Mouse (Mus musculus): ENCODE data around the gene Zfp423.

The Zfp423 gene

DNA sequence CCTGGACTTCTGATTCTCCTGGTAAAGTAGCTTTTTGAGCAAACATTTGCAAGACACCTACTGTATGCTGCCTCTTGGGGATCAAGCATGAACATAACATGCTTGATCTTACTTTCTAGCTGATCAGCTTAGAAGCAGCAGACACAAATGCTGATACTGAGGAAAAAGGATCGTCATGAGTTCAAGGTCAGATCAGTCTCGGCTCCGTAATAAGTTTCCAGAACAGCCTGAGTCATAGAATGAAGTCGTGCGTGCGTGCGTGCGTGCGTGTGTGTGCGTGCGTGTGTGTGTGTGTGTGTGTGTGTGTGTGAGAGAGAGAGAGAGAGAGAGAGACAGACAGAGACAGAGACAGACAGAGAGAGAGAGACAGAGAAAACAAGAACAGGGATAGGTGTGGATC, 117.3 kb downstream of the Zfp423 start:
- DNase-seq (ENCODE audit: inconsistent age in 2 of 2, low spot score in 1 of 2), result peak; percentile 62 to 85

DNA sequence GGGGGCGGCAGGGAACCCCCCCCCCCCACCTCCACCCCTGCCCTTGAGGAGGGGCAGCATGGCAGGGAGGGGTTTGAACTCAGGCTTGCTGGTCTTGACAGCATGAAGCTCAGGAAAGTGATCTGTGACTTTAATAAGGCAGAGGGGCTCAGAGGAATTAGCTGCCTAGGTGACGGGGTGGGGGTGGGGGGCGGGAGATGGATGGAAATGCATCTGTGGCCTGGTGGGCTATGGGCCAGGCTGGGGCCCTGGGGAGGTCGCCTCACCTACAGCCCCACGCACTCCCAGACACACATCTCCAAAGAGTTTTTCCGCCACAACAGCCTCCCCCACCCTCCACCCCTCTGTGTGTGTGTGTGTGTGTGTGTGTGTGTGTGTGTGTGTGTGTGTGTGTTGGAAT, 122.1 kb downstream of the Zfp423 start:
- DNase-seq (ENCODE audit: inconsistent age in 2 of 2, low spot score in 1 of 2), result no peak

DNA sequence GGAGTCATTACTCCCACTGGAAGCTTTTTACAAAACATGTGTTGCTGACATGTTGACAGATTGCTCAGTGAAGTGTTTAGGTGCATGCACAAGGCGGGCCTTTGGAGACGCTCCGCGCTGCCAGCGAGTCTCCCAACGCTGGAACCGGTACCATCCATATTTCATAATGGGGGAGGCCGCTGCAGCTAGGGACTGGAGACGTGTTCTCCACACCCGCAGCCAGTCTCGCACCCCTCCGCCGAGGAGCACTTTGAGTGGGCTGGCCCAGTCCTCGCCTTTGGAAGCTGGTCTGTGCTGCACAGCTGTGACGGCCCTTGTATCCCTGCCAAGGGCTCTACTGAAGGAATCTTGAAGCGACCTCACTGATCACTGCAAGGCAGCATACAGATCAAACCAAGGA, 122.5 kb downstream of the Zfp423 start:
- DNase-seq (ENCODE audit: inconsistent age in 2 of 2, low spot score in 1 of 2), result no peak

DNA sequence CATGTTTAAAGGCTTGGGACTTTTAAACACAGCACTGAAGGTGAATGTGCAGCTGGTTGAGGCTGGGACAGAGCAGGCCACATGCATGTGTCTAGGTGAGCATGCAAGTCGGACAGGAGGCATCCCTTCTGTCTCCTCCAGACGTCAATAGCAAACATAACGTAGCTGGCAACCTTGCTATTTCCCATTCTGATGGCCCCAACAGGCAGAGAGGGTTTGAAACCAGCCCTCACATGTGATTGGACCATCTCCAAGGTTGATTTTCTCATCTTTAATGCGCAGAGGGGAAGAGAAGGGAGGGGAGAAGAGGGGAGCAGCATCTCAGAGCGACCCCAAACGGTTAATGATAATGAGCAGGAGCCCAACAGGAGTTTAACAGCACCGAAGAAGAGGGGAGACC, 123.5 kb downstream of the Zfp423 start:
- DNase-seq (ENCODE audit: inconsistent age in 2 of 2, low spot score in 1 of 2), result no peak

DNA sequence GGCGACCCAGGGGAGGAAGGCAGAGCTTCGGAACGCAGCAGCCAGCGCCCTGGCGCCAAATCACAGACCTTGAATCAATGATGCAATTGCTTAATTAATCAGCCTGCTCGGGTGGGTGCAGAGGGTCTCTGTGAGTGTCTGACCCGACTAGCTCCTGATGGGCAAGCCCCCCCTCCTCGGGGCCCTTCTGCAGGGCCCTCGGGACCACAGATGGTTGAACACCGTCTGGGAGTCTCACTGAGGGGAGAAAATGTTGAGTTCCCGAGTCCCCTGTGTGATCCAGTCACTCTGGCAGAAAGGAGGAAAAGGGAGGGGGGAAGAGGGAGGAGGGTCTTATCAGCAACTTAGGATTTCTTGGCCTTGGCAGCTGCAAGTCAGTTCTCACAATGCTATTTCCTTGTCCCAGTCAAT, 124.0 kb downstream of the Zfp423 start:
- no peak for DNase-seq (ENCODE audit: inconsistent age in 2 of 2, low spot score in 1 of 2)

DNA sequence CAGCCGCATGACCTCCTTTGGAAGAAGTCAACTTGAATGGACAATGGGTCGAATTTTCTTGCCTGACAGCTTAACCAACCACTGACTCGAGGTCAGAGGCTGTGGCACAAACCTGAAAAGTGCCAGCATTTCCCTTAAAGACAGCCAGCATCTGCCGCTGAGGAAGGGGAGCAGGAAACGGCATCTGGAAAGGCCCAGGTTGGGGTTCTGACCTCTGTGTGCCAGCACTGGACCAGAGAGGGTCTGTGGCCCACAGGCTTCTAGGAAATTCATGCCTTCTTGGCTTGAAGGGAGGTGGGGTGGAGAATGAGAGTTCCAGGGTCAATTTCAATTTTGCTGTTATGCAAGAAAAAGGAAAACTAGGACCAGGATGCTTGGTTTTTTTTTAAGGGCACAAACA, 124.7 kb downstream of the Zfp423 start:
- no peak for DNase-seq (ENCODE audit: inconsistent age in 2 of 2, low spot score in 1 of 2)

DNA sequence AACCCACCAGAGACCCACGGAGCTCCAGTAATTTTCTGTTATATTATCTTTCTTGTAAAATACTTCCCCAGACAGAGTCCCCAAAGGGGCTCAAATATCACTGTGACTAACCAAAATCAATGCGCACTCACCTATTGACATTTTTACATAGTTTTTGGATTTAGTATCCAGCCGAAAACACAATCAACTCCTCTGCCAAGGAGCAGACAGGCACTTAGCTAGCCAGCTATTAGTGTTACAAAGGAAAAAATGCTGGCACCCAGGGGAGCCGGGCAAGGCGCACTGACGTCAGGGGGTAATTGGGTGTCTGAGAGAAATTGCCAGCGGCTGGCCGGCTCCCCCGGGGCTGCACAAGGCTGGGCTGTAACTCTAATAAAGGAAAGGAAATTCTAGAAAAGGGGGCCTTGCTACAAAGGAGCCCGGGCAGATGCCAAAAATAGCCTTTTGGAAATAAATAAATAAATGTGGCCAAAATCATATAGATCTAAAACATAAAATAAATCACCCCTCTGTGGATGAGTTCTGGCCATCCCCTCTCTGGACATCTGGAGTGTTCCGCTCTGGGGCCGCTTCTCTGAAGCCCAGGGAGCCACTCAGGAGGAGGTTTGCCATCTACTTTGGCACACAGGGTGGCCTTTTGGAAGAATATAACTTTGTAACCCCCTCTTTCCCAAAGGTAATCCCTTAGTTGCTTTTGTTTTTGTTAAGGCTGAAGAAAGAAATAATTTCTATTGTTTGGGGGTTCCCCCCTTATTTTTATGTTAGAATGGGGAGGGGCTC, 125.4 kb downstream of the Zfp423 start:
- no peak for DNase-seq (ENCODE audit: inconsistent age in 2 of 2, low spot score in 1 of 2)

DNA sequence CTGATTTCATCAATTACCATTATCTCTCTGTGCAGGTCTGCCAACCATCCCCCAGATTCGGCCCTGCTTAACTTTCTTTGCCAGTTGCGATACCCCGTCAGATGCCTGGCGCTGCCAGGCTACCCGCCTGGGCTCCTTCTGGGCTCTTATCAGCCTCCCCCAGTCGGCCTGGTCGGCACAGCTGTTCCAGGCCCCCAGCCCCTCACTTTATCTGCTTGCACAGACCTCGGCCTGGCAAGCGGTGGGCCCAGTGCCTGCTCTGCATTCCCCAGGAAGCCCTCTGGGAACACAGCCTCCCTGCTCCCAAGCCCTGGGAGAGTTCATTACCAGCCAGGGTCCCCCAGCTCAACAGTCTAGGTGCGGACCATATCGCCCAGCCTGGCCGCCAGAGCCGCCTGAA, 126.1 kb downstream of the Zfp423 start:
- DNase-seq (ENCODE audit: inconsistent age in 2 of 2, low spot score in 1 of 2), result peak; percentile 24 to 47

DNA sequence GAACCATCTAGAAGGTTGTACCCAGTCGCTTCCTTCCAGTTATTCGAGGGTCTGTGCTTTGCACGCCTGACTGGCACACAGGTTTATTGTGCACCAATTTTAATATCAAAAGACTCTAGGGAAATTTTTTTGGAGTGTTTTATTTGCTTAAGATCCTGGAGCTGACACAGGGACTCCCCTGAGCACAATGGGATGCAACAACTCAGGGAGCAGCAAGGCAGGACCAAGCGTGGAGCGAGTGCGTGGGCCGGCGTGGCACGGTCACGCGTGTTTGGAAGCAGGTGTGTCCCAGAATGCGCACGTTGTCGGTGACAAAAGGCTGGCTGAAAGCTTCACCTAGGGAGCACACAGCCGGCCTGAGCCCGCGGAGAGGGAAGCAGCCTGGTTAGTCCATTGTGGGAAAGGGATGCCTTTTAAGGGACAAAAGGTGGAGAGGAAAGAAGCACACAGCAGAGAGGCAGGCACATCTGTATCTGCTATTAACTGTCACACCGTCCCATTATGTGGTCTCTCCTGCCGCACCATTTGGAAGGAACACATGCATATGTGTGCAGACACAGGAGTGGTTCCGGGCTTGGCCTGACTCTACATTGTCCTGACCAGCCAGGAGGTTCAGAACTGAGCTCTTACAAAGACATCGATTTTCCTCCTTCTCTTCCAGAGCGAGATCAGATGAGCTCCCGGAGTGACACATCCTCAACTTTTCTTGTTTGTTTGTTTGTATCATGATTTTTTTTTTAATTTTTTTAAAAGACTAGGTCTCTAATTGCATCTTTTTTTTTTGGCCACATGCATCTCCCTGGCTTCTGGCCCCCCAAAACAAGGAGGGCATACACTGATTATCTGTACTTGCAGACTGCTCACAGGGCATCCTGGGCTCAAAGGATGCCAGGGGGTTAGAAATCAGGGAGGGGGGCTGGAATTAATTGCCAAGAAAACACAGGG, 126.7 kb downstream of the Zfp423 start:
- no peak for DNase-seq (ENCODE audit: inconsistent age in 2 of 2, low spot score in 1 of 2)

DNA sequence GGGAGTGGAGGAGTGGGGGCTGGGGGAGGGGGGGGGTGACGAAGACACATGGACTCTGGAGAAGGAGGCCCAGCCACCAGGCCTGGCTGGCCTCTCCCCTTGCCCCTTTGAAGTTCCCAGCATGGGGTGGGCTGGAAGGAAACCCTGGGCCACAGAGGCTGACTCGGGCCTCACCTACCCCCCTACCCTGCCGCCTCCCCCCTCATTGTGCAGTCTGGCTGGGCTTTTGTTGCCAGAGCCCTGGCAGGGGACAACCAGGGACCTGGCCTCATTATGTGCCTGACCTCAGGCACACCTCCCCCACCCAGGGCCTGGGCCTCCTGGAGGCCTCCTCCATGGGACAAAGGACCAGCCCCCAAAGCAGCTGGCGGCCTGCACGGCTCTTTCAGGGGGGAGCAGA, 127.8 kb downstream of the Zfp423 start:
- DNase-seq (ENCODE audit: inconsistent age in 2 of 2, low spot score in 1 of 2), result no peak

DNA sequence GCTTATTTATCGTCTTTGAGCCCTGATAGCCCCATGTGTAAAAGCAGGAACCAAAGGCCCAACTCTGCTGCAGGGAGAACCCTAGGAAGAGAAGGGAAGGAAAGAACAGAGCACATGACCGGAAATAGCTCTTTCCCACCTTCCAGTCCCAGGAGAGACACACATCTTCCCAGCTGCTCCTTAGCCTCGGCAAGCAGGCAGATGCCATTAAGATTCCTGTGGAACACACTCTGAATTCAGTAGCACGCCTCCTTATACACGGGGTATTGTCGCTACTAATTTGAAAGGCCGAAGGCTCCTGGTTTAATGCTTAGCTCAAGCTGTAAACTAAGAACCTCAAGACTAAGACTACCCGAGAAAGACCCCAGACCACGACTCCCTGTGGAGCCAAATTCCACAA, 128.3 kb downstream of the Zfp423 start:
- DNase-seq (ENCODE audit: inconsistent age in 2 of 2, low spot score in 1 of 2), result no peak

DNA sequence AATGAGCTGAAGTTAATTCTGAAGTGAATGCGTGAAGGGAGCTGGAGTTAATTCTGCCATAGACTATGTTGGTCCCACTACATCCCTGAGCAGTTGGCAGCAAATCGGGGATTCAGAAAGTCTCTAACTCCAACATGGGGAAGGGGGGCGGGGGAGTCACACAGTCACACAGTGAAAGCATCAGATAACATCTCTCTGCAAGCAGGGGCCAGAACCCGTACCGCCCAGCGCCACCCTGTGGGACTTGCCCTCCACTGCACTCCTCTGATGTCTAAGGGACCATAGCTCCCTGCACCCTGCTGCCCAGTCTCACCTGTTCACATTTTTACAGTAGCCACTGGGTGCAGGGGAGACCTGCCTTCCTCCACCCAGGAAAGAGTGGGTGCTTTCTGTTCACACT, 129.2 kb downstream of the Zfp423 start:
- no peak for DNase-seq (ENCODE audit: inconsistent age in 2 of 2, low spot score in 1 of 2)

DNA sequence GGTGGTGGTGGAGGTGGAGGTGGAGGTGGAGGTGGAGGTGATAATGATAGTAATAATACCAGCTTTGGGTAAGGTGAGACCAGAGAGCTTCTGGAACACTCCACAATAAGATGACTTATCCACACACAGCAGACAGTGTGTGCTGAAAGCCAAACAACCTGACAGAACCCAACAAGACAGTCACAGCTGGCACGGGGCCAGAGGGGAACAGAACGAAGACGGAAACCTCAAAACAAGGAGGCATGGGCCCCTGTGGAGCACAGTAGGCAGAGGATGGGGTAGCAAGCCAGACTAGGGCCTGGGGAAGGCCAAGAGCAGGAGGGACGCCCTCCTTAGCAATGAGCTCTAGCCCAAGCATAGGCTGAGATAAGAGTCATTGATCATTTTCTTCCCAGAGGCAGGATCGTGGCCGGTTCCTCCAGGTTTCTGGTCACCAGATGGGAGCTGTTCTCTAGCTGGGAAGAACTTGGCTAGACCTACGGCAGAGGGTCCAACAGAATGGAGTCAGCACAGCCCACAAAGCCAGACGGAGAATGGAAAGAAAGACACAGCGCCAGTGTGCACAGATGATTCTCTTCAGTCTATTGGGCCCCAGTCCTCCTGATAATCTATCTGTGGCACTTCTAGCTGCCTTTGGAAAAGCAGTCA, 133.3 kb downstream of the Zfp423 start:
- no peak for DNase-seq (ENCODE audit: inconsistent age in 2 of 2, low spot score in 1 of 2)

DNA sequence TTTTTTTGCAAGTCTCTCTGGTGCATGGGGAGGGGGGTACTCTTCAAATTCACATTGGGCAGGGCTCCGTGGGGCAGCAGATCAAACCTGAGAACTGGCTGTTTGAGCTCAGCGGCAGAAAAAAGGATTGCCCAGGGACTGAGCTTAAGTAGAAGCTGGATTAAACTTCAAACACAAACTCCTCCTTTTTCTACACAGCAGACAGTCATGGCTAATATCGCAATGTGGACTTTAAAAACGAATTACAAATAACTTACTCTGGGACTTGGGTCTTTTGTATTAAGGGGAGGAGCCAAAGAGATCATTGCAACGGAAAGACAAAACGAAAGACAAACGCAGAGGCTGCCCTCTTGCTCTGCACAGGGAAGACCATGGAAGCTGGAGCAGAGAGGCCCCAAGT, 136.2 kb downstream of the Zfp423 start:
- no peak for DNase-seq (ENCODE audit: inconsistent age in 2 of 2, low spot score in 1 of 2)

DNA sequence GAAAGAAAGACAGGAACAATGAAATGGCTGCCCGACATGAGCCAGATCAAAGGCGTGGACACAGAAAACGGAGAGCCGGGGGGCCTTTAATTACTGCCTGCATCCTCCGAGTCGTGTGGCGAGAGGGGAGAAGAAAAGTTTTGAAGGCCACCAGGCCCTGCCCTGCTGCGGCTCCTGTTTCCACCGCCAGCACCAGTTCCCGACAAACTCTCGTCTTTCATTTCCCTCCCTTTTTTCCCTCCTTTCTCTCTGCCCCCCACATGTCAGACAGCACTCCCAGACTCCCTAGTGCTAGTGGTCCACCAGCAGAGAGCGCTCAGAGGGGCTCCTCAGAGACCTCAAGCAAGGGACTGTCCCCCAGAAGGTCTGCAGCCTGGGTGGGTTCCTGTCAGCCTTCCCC, 136.7 kb downstream of the Zfp423 start:
- DNase-seq (ENCODE audit: inconsistent age in 2 of 2, low spot score in 1 of 2), result no peak

DNA sequence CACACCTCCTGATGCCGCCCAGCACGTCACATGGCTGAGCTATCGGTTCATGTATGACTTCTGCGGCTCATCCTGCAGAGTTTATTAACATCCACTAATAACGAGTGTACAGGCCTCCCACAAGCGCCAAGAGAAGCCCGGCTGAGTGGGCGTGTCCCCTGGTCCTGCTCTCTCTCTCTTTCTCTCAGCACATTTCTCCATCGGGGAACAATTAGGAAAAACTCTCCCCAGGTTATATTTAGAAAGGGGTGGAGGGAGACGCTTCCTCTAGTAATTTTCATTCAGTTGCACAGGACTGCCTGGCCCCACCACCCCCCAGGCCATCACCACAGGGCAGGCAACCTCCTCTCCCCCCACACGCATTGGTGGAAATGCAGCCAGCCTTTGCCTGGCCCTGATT, 137.2 kb downstream of the Zfp423 start:
- no peak for DNase-seq (ENCODE audit: inconsistent age in 2 of 2, low spot score in 1 of 2)

DNA sequence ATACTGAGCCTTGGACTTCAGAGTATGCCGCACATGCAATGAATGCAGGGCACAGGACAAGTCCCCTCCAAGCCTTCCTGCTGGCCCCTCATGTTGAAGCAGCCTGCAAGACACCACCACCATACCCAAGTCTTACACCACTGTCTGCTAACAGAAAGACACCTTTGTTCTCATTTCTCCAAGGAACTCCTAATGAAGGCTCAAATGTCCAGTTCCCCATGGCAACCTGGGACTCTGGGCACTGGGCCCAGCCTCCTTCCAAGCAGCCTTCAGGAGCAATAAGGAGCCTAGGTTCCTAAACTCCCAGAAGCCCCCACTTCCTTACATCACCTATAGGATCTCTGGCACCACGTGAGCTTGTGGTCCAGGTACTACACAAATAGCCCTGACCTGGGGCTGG, 137.7 kb downstream of the Zfp423 start:
- no peak for DNase-seq (ENCODE audit: inconsistent age in 2 of 2, low spot score in 1 of 2)

DNA sequence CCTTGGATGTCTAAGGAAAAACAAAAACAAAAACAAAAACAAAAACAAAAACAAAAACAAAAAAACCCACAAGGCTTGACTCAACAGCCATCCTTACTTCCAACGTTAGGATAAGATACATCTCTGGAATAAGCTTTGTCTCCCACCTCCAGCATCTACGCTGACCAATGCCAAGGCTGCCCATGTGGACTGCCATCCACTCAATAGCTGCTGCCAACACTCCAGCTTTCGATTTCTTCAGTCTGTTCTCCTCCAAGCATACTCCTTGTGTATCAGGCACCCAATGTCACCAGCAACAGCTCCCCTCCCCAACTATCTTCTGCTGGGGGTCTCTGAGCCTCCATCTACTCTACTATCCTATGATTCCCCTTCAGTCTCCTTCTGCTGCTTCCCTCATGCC, 140.1 kb downstream of the Zfp423 start:
- no peak for DNase-seq (ENCODE audit: inconsistent age in 2 of 2, low spot score in 1 of 2)

DNA sequence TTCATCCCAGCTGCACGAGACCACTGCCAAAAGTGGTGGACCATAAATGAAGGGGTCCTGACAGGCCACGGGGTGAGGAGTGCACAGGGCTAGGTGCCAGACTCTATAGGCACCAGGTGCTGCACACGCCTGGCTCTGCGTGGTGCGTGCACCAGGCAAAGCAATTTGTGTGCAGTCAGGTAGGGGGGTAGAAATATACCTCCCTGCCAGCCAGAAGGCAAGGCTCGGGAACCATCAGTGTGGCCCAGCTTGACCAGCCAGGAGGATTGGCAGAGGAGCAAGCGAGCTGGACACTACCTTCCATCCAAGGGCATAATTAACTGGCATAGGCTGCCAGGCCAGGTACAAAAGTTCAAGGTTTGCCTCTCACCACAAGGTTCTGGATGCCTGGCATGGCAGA, 140.9 kb downstream of the Zfp423 start:
- DNase-seq (ENCODE audit: inconsistent age in 2 of 2, low spot score in 1 of 2), result no peak

DNA sequence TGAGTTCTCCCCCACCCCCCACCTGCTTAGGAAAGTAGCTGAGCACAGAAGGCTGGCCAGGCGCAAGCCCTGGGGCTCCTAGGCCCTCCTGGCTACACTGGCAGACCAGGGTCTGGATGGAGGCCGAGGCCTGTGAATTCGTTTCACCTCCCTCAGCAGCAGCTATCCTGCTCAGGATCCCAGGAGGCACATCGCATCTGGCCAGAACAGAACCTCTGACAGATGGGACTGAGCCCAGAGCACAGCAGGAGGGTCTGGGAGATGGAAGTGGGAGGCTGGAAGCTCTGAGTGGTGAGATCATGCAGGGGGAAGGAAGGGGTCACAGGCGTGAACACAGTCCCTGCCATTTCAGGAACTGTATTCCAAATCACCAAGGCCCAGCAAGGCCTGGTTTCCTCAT, 143.3 kb downstream of the Zfp423 start:
- DNase-seq (ENCODE audit: inconsistent age in 2 of 2, low spot score in 1 of 2), result no peak

DNA sequence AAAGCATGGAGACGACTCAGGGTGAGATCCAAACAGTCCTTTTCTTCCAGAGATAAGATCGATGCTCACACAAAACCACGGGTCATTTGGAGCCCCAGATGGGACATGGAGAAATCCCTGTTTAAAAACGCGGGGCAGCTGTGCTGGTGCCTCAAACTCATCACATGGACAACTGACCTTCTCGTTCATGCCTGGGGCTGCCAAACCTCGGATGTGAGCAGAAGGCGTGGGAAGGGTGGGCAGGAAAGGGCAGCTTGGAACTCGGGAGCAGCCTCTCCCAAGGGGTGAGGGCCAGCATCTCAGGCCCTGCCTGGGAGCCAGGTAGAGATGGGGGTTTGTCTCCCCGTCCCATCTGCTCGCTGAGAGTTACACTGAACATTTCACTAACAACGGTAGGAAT, 146.7 kb downstream of the Zfp423 start:
- no peak for DNase-seq (ENCODE audit: inconsistent age in 2 of 2, low spot score in 1 of 2)

DNA sequence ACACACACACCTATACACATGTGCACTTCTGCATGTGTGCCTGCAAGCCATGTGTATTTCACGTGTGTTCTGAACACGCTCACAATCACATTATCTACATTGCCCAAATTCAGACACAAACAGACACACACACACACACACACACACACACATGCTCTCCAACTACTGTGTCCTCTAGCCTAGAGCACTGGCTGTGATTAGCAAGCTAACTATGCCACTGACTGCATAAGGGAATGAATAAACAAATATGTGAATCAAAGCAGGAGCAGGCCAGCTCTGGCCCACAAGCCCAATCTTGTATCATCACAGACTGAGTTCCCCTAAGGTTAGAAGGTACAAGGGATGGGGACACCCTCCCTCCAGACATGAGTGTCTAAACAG, 147.3 kb downstream of the Zfp423 start:
- DNase-seq (ENCODE audit: inconsistent age in 2 of 2, low spot score in 1 of 2), result no peak
